20 mouse cellular contexts compared by ENCODE assay signal in the genomic region with DNA sequence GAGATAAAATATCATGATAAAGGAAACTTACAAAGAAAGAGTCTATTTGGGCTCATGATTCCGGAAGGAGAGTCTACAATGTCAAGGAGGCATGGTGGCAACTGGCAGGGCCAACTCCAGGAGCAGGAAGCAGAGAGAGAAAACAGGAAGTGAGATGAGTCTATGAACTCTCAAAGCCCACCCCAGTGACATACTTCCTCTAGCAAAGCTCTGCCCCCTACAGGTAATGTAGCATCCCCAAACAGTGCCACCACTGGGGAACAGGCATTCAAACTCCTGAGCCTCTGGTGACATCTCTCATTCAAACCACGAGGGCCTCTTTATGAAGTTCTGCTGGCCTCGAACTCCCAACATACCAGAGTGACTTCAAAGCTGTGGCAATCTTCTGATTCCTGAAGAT. TPM values are rescaled to one million over a fixed set of nuclear protein-coding genes. Genes with fewer than 3 reads are reported as not detected.
"Had no signal": no experiment of that assay in that cellular context is flagged by ENCODE, and none has a peak within 500 bp of the region (broad histone marks: within the 10 kb centered on the region; RNA-seq: fewer than 3 reads in every experiment).

No protein-coding gene starts in this region.

- H3K4me2 ChIP-seq: limb, embryonic 12.5 days; liver, embryonic 15.5 days; midbrain, embryonic 11.5 days; midbrain, embryonic 15.5 days; neural tube, embryonic 12.5 days had no signal

- H3K9me3 ChIP-seq: liver, embryonic 15.5 days; midbrain, embryonic 15.5 days; neural tube, embryonic 12.5 days had no signal

- H3K27me3 ChIP-seq: limb, embryonic 12.5 days; liver, embryonic 15.5 days; midbrain, embryonic 15.5 days; neural tube, embryonic 12.5 days had no signal

- H3K9ac ChIP-seq: limb, embryonic 12.5 days; liver, embryonic 15.5 days; midbrain, embryonic 15.5 days; neural tube, embryonic 12.5 days had no signal

- ATAC-seq: lung, postnatal 0 days; midbrain, embryonic 15.5 days had no signal

- H3K4me1 ChIP-seq: liver, embryonic 15.5 days; midbrain, embryonic 15.5 days; neural tube, embryonic 12.5 days had no signal

- DNase-seq: kidney, adult 8-10 months; kidney, postnatal 10 days; kidney, postnatal 4 days; liver; lung, adult 2 months; lung, postnatal 36 days; right cerebral cortex, postnatal 4 days had no signal

- H3K4me3 ChIP-seq: layer of hippocampus, adult 2 months; limb, embryonic 12.5 days; liver, embryonic 15.5 days; megakaryocyte, embryonic 14.5 days; midbrain, embryonic 15.5 days; neural tube, embryonic 12.5 days had no signal

- H3K27ac ChIP-seq: layer of hippocampus, adult 2 months; limb, embryonic 12.5 days; liver, embryonic 15.5 days; midbrain, embryonic 15.5 days; neural tube, embryonic 12.5 days had no signal

- H3K36me3 ChIP-seq: limb, embryonic 12.5 days; liver, embryonic 15.5 days; midbrain, embryonic 15.5 days; neural tube, embryonic 12.5 days had no signal

RNA-seq across cellular contexts. Expression of a gene that starts 16.7 kb away (rescaled TPM):
- total RNA-seq: layer of hippocampus, adult 2 months; layer of hippocampus, postnatal 10 days; left cerebral cortex, postnatal 36 days; monocyte, adult 5-6 weeks; neutrophil, adult 5-6 weeks had no signal
- polyA plus RNA-seq: limb, embryonic 12.5 days; lung, adult 2 months; lung, postnatal 0 days; midbrain, embryonic 11.5 days; midbrain, embryonic 15.5 days; neural tube, embryonic 12.5 days; spleen, adult 2 months had no signal
